Mouse (Mus musculus): ENCODE results near the gene Med25. TPM values are rescaled to one million over a fixed set of nuclear protein-coding genes. Genes with fewer than 3 reads are reported as not detected.

The Med25 gene
- polyA plus RNA-seq (2012; rRNA removed), result 135 and 146 TPM in 2 replicates

GRCm38 (mm10) chr7:44892276-44892921, at the start of gene Med25:
Med25 (minus strand) TSS chr7:44892712.

GRCm38 (mm10) chr7:44929204-44930151, 37.0 kb upstream of the Med25 start, which contains the start of gene Ap2a1:
Ap2a1 (minus strand) TSS chr7:44929496.

GRCm38 (mm10) chr7:44895593-44896434, 3.3 kb upstream of the Med25 start, which contains the start of gene Fuz:
Fuz (plus strand) TSS chr7:44896079.

GRCm38 (mm10) chr7:44869697-44870528, 22.6 kb downstream of the Med25 start, which contains the start of gene Ptov1:
Ptov1 (minus strand) TSS chr7:44869788.

GRCm38 (mm10) chr7:44857042-44857552, 35.4 kb downstream of the Med25 start, which contains the start of gene Pnkp:
Pnkp (plus strand) TSS chr7:44857139.

GRCm38 (mm10) chr7:44848561-44849415, 43.7 kb downstream of the Med25 start, which contains the start of the genes Akt1s1 and Tbc1d17:
Akt1s1 (plus strand) TSS chr7:44848991.
Tbc1d17 (minus strand) TSS chr7:44849079.

Other genes with a start within 250 kb of the Med25 start
- gene Myh14, start 221.9 kb downstream of the Med25 start, polyA plus RNA-seq (2012; rRNA removed), result 2.2 and 2.8 TPM in 2 replicates
- gene Izumo2, start 184.0 kb downstream of the Med25 start, polyA plus RNA-seq (2012; rRNA removed), result not detected in 2 replicates
- gene Vrk3, start 144.3 kb downstream of the Med25 start, polyA plus RNA-seq (2012; rRNA removed), result 28.7 TPM in 2 replicates
- gene Zfp473, start 141.7 kb downstream of the Med25 start, polyA plus RNA-seq (2012; rRNA removed), result 1.2 and 1.3 TPM in 2 replicates
- 60.4 and 62.0 TPM in 2 replicates for gene Nup62, start 76.6 kb downstream of the Med25 start, polyA plus RNA-seq (2012; rRNA removed)
- gene Il4i1, start 76.3 kb downstream of the Med25 start, polyA plus RNA-seq (2012; rRNA removed), result 0.43 and 0.61 TPM in 2 replicates
- 15.3 and 17.9 TPM in 2 replicates for gene Atf5, start 76.1 kb downstream of the Med25 start, polyA plus RNA-seq (2012; rRNA removed)
- gene Akt1s1, start 43.7 kb downstream of the Med25 start, polyA plus RNA-seq (2012; rRNA removed), result 98.0 and 109 TPM in 2 replicates
- gene Tbc1d17, start 43.6 kb downstream of the Med25 start, polyA plus RNA-seq (2012; rRNA removed), result 104 and 109 TPM in 2 replicates
- gene Pnkp, start 35.6 kb downstream of the Med25 start, polyA plus RNA-seq (2012; rRNA removed), result 31.5 and 33.3 TPM in 2 replicates
- 560 and 658 TPM in 2 replicates for gene Ptov1, start 22.9 kb downstream of the Med25 start, polyA plus RNA-seq (2012; rRNA removed)
- gene Fuz, start 3.4 kb upstream of the Med25 start, polyA plus RNA-seq (2012; rRNA removed), result 23.8 and 23.9 TPM in 2 replicates
- 139 and 165 TPM in 2 replicates for gene Ap2a1, start 36.8 kb upstream of the Med25 start, polyA plus RNA-seq (2012; rRNA removed)
- gene Tsks, start 50.5 kb upstream of the Med25 start, polyA plus RNA-seq (2012; rRNA removed), result 0.08 and 0.10 TPM in 2 replicates
- 96.5 and 105 TPM in 2 replicates for gene Cpt1c, start 82.1 kb upstream of the Med25 start, polyA plus RNA-seq (2012; rRNA removed)
- 861 and 874 TPM in 2 replicates for gene Prmt1, start 93.9 kb upstream of the Med25 start, polyA plus RNA-seq (2012; rRNA removed)
- gene Irf3, start 104.9 kb upstream of the Med25 start, polyA plus RNA-seq (2012; rRNA removed), result 89.9 and 97.5 TPM in 2 replicates
- gene Bcl2l12, start 106.0 kb upstream of the Med25 start, polyA plus RNA-seq (2012; rRNA removed), result 8.4 and 10.7 TPM in 2 replicates
- gene Scaf1, start 123.7 kb upstream of the Med25 start, polyA plus RNA-seq (2012; rRNA removed), result 91.3 and 106 TPM in 2 replicates
- gene Rras, start 125.2 kb upstream of the Med25 start, polyA plus RNA-seq (2012; rRNA removed), result 20.9 and 23.6 TPM in 2 replicates
- 9.9 and 13.2 TPM in 2 replicates for gene Prr12, start 160.2 kb upstream of the Med25 start, polyA plus RNA-seq (2012; rRNA removed)
- 74.9 and 77.9 TPM in 2 replicates for gene Nosip, start 169.7 kb upstream of the Med25 start, polyA plus RNA-seq (2012; rRNA removed)
- gene Prrg2, start 170.0 kb upstream of the Med25 start, polyA plus RNA-seq (2012; rRNA removed), result 17.9 and 18.6 TPM in 2 replicates
- 34.7 and 64.0 TPM in 2 replicates for gene Rcn3, start 199.5 kb upstream of the Med25 start, polyA plus RNA-seq (2012; rRNA removed)
- gene Fcgrt, start 211.1 kb upstream of the Med25 start, polyA plus RNA-seq (2012; rRNA removed), result 15.8 and 18.4 TPM in 2 replicates
- 524 and 549 TPM in 2 replicates for gene Rps11, start 231.7 kb upstream of the Med25 start, polyA plus RNA-seq (2012; rRNA removed)
- 2,210 and 2,469 TPM in 2 replicates for gene Rpl13a, start 236.0 kb upstream of the Med25 start, polyA plus RNA-seq (2012; rRNA removed)
- 0.21 and 0.34 TPM in 2 replicates for gene Gm45713, start 243.5 kb upstream of the Med25 start, polyA plus RNA-seq (2012; rRNA removed)
- 7.5 and 9.1 TPM in 2 replicates for gene Flt3l, start 243.7 kb upstream of the Med25 start, polyA plus RNA-seq (2012; rRNA removed)

Measured in central nervous system, embryonic 18 days (tissue).